Mouse (Mus musculus) Muller cell, postnatal 12 days (primary cell): ENCODE measurements at regions not wholly inside any gene's neighbourhood (a gene's known extent, or its start where the extent isn't known, plus 50 kb on each side); places are given as distances from the start of the nearest gene placed in this dataset.
A peak's percentile ranks its signal among the peaks of the same experiment; 100 is the strongest.

Experiments used
- DNase-seq: peaks from one replicate; pipeline ENCODE4 v3.0.0-alpha.2; 2015; ENCODE audit errors: inconsistent ontology term

- DNase-seq = peak; percentile 87
Measured at GRCm38 (mm10) chr11:31531416-31531815, 140.3 kb downstream of the Bod1 start.

GRCm38 (mm10) chr11:31530851-31531250 is 140.8 kb downstream of the Bod1 start:
- no peak for DNase-seq

GRCm38 (mm10) chr11:31529686-31530085 is 142.0 kb downstream of the Bod1 start:
- DNase-seq = no peak

- DNase-seq = no peak
Measured at GRCm38 (mm10) chr11:31524708-31525107, 147.0 kb downstream of the Bod1 start.

GRCm38 (mm10) chr11:31524065-31524618 is 147.5 kb downstream of the Bod1 start:
- DNase-seq = peak; percentile 53

- DNase-seq = no peak
Measured at GRCm38 (mm10) chr11:31522127-31522526, 149.6 kb downstream of the Bod1 start.

GRCm38 (mm10) chr11:31520909-31521308 is 150.8 kb downstream of the Bod1 start:
- DNase-seq = no peak

- no peak for DNase-seq
Measured at GRCm38 (mm10) chr11:31503239-31503916, 133.5 kb upstream of the Stc2 start.

- no peak for DNase-seq
Measured at GRCm38 (mm10) chr11:31485429-31485828, 115.6 kb upstream of the Stc2 start.

- no peak for DNase-seq
Measured at GRCm38 (mm10) chr11:31481057-31481340, 111.1 kb upstream of the Stc2 start.

- DNase-seq = no peak
Measured at GRCm38 (mm10) chr11:31480225-31481056, 110.6 kb upstream of the Stc2 start.

- peak; percentile 14 for DNase-seq
Measured at GRCm38 (mm10) chr11:31477763-31478162, 107.9 kb upstream of the Stc2 start.

- DNase-seq = no peak
Measured at GRCm38 (mm10) chr11:31477104-31477503, 107.2 kb upstream of the Stc2 start.

GRCm38 (mm10) chr11:31473017-31473416 is 103.1 kb upstream of the Stc2 start:
- peak; percentile 12 for DNase-seq

GRCm38 (mm10) chr11:31470681-31471414 is 101.0 kb upstream of the Stc2 start:
- no peak for DNase-seq

GRCm38 (mm10) chr11:31464844-31465243 is 95.0 kb upstream of the Stc2 start:
- DNase-seq = no peak

- DNase-seq = no peak
Measured at GRCm38 (mm10) chr11:31462440-31462839, 92.6 kb upstream of the Stc2 start.

GRCm38 (mm10) chr11:31461824-31462223 is 92.0 kb upstream of the Stc2 start:
- peak; percentile 35 for DNase-seq

GRCm38 (mm10) chr11:31461348-31461747 is 91.5 kb upstream of the Stc2 start:
- DNase-seq = no peak

GRCm38 (mm10) chr11:31427374-31427773 is 57.5 kb upstream of the Stc2 start:
- no peak for DNase-seq
